Mouse (Mus musculus): ENCODE results near the gene Fas. TPM values are rescaled to one million over a fixed set of nuclear protein-coding genes. Genes with fewer than 3 reads are reported as not detected.

Fas gene
- total RNA-seq, 2 experiments from 2014 or later = 1.2 TPM; not detected in 1

- no peak for DNase-seq (ENCODE audit: low spot score in 2 of 2)
Observed at GRCm38 (mm10) chr19:34353291-34353805, 62.9 kb downstream of the Fas start.

GRCm38 (mm10) chr19:34362639-34363038 is 72.2 kb downstream of the Fas start:
- DNase-seq (ENCODE audit: low spot score in 2 of 2) = no peak

- no peak for DNase-seq (ENCODE audit: low spot score in 2 of 2)
Observed at GRCm38 (mm10) chr19:34369551-34369950, 79.1 kb downstream of the Fas start.

GRCm38 (mm10) chr19:34370397-34370796 is 79.9 kb downstream of the Fas start:
- DNase-seq (ENCODE audit: low spot score in 2 of 2) = no peak

Other genes with a start within 250 kb of the Fas start
- not detected for gene Lipn, start 223.3 kb upstream of the Fas start, total RNA-seq (2021)
- gene Lipm, start 189.7 kb upstream of the Fas start, total RNA-seq (2021) = under 1 TPM; 0.20 to 0.48 TPM
- gene Ankrd22, start 124.6 kb upstream of the Fas start, total RNA-seq (2021) = under 1 TPM in 1 of 2 experiments, not detected in 1; 0.11 TPM
- 10 to 100 TPM; 17.3 to 23.0 TPM for gene Stambpl1, start 98.4 kb upstream of the Fas start, total RNA-seq (2021)
- gene Acta2, start 35.1 kb upstream of the Fas start, total RNA-seq (2021) = 10 to 100 TPM; 16.2 to 21.5 TPM
- gene Ch25h, start 184.5 kb downstream of the Fas start, total RNA-seq (2021) = under 1 TPM; 0.47 to 0.53 TPM
- gene Lipa, start 236.8 kb downstream of the Fas start, total RNA-seq (2021) = 10 to 100 TPM; 13.8 to 14.2 TPM